Mouse (Mus musculus) megakaryocyte, embryonic 14.5 days (primary cell): ENCODE measurements around the gene Acss2.

Source experiments
- FLI1 ChIP-seq: IDR thresholded peaks from 2 replicates; pipeline ENCODE4 v1.6.1; 2012; ENCODE audit warnings: low read length, inconsistent platforms, mixed read lengths
- GATA1 ChIP-seq: IDR thresholded peaks from 3 replicates; pipeline ENCODE4 v1.6.1; 2012; ENCODE audit warnings: mixed read lengths, low read length, inconsistent platforms, borderline replicate concordance

DNA sequence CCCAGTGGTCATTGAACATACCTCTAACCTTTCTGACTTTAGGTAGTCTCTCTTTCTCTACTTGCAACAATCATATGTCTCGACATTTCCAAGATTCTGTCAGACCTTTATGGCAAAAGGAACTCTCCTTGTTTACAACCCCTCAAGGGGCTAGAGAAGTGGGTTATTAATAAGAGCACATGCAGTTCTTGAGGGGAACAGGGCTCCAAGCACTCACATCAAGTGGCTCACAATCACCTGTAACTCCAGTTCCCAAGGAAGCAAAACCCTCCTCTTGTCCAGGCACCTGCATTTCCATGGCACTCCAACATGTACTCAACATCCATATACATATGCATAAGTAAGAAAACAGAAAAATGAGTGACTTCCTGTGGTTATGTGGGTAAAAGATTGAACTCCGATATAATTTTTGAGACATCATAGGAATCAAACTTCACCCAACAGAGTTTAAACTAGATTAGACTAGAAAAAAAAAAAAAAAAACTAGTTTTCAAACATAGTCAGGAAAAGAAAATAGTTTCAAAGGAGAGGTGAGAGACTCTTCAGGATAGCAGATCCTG lies 36.8 kb downstream of the Acss2 start:
- TF ChIP-seq GATA1 (no peak), FLI1 (no peak)
